Mouse (Mus musculus) liver, postnatal 0 days (tissue): ENCODE measurements around the gene Ugt2b35.

Experiments
- CTCF ChIP-seq: sonication (generic); IDR thresholded peaks from 2 replicates; pipeline ENCODE4 v1.5.1; 2016; ENCODE audit warnings: antibody characterized with exemption, low read depth
- EP300 ChIP-seq: IDR thresholded peaks from 2 replicates; pipeline ENCODE4 v1.6.1; 2016; ENCODE audit warnings: antibody characterized with exemption, low read depth, mild to moderate bottlenecking

DNA sequence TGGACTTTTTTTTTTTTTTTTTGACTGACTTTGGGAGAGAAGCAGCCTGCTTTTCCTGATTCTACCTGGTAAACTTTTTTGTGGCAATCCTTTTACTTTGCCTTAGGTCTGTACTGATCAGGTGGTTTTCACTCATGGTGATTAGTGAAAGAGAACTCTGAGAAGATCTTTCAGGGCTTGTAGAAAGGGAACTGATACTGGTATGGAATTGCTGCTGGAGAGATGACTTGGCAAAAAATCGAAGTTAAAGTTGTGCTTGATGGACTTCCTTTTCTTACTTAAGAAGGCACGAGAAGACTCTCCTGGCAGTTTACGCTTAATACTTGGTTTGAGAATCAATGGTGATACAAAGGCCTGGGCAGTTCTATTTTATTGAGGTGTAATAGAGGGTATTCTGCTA is 40.2 kb upstream of the Ugt2b35 start:
- TF ChIP-seq CTCF = no peak
- TF ChIP-seq EP300 = no peak
